Mouse (Mus musculus) liver, embryonic 14.5 days (tissue): Measurements from ENCODE around the gene Dynll2.

ENCODE experiments used
- CTCF ChIP-seq: IDR thresholded peaks from 2 replicates; pipeline ENCODE4 v1.5.1; 2016; ENCODE audit warnings: antibody characterized with exemption, low read depth, control low read depth
- EP300 ChIP-seq: IDR thresholded peaks from 2 replicates; pipeline ENCODE4 v1.6.1; 2016; ENCODE audit warnings: antibody characterized with exemption, low read depth

DNA sequence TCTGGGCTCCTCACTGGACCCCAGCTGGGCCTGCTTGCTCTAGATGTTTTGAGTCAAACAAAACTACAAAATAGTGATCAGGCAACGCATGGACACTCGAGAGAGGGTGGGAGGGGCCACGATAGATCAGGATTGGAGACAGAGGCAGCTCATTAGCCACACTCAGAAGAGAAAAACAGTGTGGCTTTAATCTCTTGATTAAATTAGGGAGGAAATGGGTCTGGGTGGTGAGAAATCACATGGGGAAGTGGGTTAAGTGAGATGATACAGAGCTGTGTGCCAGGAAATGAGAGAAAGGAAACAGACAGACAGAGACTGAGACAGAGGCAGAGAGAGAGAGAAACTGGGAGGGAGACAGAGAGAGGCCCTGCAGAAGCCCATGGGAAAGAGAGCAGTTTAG, 22.0 kb downstream of the Dynll2 start:
- TF ChIP-seq CTCF (no peak), EP300 (no peak)
